Mouse (Mus musculus): ENCODE data around the gene Bcam. TPM values are rescaled to one million over a fixed set of nuclear protein-coding genes. Genes with fewer than 3 reads are reported as not detected.

Bcam gene
- total RNA-seq, 2 experiments from 2014 or later: not detected

DNA sequence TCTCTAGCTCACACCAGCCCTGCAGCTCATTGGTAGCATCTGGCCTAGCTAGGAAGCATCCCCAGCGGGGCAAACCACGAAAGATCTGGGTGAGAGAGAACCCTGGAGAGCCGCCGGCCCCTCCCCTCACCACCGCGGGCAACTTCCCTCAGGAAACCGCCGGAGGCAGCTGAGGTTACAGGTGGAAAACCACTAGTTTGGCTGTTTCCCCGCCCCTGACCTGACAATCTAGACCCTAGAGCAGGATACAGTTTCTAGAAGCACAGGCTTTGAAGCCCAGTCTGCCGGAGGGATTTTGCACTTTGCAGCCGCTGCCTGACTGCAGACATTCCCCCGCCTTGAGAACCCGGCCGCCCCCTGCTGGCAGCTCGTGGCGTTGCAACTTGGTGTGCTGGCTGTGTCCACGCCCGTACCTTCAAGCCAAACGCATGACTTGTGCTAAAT, 19.1 kb upstream of the Bcam start:
- peak; percentile 82 for ATAC-seq (replicated peaks; ENCODE audit: poor library complexity, severe bottlenecking)

DNA sequence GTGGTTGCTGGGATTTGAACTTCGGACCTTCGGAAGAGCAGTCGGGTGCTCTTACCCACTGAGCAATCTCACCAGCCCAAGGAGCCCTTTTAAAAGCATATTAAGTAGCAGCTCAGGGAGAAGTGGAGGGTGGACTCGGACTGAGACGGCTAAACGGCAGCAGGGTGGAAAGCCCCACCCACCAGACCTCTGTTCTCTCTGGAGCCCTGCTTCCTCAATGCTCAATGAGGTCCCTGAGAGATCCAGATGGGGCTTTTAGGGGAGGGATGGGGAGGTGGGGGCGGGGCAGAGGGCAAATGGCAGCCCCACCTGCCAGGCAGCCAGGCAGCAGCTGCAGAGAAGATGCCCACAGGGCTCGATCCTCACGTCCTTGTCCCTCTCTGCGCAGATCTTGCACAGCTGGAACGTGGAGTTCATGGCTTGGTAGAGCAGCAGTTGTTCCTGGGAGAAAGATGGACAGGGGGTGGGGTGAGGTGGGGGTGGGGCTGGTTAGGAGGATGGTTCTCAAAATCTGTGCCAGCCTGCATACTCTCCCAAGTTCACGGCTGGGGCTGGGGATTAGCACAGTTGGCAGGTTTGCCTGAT, 15.2 kb upstream of the Bcam start:
- ATAC-seq (replicated peaks; ENCODE audit: poor library complexity, severe bottlenecking): peak; percentile 34

DNA sequence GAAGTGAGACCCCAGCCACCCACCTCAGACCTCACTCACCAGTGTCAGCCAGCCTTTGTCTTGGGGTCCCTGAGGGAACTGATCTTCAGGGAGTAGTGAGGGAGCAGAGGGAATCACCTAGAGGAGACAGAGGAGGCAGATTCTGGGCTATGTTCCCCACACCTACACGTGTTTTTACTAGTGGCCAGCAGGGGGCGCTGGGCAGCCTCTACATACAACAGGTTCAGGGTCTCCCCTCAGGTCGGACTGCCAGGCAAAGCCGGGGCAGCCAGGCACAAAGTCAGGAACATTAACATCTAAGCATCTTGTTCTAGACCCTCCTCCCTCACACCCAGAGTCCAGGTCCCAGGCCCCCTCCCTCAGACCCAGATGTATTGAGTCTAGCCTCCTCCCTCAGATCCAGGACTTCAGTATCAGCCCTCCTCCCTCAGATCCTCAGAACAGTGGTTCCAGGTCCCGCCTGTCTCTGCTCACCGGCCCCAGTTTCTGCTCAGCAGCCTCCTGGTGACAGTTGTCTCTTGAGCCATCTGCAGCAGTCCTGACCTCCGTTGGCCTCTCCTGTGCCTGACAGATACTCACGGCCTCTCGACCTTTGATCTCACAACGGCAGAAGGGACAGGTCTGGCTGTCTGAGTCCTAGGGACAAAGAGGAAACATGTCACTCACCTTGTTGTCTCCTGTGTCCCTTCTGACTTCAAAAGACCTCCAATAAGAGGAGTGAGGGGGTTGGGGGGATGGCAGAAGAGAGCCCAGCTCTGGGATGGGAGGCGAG, 14.1 kb upstream of the Bcam start:
- ATAC-seq (replicated peaks; ENCODE audit: poor library complexity, severe bottlenecking): 0 out of 2 replicates have a peak, but pooled peaks have one; percentile 35

DNA sequence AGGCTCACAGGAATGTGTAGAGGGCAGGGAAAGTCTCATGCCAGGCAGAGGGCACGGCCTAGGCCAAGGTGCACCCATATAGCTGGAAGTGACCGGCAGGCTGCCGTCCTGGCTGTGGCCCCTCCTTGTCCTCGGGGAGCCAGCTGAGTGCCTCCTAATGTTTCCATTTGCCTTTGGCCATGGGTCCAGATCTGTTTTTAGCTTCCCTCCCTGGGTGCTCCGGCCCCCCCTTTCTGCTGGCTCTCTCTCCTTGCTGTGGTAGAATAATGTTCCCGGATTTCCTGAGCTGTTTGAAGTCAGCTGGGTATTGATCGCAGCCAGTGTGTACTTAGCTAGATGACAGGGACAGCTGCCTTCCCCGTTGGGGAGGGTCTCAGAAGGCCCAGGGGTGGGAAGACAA, 12.8 kb upstream of the Bcam start:
- ATAC-seq (replicated peaks; ENCODE audit: poor library complexity, severe bottlenecking): no peak

DNA sequence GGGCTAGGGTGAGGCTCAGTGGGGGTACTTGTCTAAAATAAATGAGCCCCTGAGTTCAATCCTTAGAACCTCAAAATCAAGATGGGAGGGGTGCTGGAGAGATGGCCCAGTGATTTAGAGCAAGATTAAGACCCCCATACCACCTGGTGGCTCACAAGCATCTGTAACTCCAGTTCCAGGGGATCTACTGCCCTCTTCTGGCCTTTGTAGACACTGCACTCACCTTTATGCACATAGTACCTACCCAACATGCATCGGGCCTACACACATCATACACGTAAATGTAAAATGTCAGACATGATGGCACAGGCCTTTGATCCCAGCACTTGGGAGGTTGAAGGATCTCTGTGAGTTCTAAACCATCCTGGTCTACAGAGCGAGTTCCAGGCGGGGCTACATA, 11.8 kb upstream of the Bcam start:
- ATAC-seq (replicated peaks; ENCODE audit: poor library complexity, severe bottlenecking): no peak

DNA sequence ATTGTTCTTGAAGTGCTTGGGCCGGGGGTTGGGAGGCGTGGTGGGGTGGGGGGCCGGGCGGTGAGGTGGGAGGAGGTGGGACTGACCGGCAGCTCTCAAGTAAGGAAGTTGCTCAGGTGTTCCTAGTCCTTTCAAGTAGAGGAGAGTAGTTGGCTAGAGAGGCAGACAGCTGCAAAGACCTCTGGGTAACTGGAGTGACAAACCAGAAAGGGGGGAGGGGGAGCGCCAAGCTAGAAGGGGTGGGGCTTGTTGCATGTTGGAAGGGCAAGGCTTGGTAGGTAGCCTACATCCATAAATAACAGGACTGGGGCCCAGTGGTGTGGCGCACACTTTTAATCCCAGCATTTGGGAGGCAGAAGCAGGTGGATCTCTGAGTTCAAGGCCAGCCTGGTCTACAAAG, 10.9 kb upstream of the Bcam start:
- no peak for ATAC-seq (replicated peaks; ENCODE audit: poor library complexity, severe bottlenecking)

DNA sequence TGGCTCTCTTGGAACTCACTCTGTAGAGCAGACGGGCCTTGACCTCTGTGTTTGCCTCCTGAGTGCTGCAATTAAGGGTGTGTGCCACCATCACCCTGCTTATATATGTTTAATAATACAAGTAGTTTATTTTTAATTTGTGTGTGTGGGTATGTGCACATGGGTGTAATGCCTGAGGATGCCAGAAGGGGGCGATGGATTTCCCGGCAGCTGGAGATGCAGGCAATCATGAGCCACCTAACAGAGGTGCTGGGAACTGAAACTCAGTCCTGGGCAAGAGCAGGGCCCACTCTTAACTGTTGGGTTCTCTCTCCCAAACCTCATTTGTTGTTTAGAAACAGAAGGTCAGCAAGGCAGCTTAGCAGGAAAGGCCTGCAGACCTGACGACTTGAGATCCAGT, 9.1 kb upstream of the Bcam start:
- no peak for ATAC-seq (replicated peaks; ENCODE audit: poor library complexity, severe bottlenecking)

DNA sequence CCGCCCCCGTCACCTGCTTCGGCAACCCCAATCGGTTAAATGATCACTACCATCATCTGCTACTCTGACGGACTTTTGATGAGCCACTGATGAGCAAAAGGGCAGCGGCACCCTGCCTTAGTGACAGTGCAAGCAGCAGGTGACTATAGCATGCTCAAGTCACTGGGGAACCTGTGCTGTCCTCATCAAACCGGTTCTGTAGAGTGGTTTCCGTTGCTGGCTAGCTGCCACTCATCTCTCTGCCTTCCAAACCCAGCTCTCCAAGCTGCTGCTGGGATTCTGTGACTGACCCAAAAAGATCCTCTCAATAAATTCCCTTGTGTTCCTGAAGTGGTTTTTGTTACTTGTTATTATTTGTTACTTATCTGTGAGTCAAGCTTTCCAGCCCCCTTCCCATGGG, 7.8 kb upstream of the Bcam start:
- no peak for ATAC-seq (replicated peaks; ENCODE audit: poor library complexity, severe bottlenecking)

DNA sequence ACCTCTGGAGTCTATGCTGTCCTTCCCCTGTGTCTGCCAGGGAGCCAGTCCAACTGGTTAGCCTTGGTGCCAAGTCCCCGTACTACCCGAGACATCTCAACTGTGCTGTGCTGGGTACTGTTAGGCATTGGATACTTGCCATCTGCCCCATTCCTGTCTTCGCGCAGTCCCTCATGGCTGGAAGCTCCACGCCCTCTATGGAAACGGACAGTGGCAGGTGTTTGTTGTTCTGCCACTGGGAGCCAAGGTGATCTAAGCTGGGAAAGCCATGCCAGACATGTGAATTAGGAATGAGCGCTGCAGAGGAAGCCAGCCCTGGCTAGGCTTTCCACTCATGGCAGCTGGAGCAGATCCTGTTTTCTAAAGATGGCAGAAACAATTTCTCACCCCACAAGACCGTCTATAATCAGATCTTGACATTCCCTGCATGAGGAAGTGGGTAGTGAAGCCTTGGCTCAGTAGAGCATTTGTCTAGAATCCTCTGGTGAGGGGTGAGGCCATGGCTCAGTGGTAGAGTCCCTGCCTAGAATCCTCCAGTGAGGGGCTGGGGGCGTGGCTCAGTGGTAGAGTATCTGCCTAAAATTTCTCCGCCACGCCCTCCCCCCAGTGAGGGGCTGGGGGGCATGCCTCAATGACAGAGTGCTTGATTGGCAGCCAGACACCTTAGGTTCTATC, 6.4 kb upstream of the Bcam start:
- 0 out of 2 replicates have a peak, but pooled peaks have one; percentile 20 for ATAC-seq (replicated peaks; ENCODE audit: poor library complexity, severe bottlenecking)

DNA sequence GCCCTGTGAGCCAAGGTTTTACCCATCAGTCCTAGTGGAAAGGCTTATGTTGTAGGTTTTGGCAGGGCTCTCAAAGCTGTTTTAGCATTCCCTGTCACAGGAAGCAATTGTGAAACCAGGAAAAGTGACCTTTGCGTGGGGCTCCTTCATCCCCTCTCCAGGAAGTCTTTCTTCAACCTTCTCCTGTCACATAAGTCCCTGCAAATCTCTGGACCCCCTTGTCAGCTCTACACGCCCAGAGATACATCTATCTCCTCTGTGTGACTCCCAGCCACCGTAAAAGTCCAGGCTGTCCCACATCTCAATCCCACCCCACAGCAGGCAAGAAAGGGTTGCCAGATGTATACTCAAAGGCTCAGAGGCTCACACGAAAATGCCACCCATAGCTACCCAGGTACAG, 866 bp upstream of the Bcam start:
- ATAC-seq (replicated peaks; ENCODE audit: poor library complexity, severe bottlenecking): no peak

DNA sequence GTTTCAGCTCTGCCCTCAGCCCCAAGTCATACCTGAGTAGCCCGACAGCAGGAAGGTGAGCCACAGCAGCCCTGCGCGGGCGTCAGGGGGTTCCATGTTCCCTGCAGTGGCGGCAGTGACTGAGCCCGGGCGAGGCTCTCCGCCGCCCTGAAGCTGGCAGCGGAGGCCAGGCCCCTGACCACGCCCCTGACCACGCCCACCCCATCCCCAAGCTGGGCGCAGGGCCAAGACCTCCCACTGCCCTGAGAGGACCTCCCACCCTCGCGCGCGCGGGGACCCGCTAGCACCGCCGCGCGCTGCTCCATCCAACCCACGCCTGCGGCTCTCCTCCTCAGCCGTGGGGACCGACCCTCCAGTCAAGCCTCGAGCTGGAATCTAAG, 451 bp downstream of the Bcam start:
- ATAC-seq (replicated peaks; ENCODE audit: poor library complexity, severe bottlenecking): peak; percentile 63

DNA sequence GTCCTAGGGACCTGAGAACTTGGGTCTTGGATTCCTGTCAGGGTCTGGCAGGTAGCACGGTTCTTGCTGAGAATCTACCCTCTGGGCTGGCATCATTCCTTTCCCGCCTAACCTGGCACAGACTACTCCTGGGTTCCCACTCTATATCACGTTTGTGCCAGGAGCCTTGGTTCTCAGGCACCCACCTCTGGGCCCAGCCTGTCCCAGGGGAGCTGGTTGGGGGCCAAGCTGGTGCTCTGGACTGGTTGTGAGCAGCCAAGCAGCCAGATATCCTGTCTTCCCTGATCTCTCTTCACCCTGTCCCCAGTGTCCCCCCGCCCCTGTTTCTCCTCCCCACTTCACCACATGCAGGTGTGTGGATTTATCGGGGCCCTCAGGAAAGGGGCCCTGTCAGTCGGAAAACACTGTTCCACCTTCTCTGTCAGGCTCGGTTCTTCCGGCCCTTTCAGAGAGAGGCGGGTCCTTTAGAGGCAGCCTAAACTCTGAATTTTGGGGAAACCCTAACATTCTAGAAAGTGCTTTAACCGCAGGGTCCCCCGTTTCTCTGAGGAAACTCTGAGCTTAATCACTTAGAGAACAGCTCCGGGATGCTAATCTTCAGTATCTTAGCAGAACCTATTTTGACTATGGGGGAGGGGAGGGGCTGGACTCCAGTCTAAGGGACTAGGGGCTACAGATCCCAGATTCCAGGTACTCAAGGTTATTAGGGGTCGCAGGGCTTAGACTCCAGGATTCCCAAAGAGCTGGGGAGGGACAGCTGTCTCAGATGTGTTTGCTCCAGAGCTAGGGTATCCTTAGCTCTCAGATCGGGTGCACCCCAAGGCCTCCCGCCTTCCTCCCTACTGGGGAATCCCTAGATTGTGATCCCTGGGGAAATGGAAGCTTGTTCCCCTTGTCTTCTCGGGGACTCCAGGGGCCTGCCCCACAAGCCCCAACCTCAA, 1.1 kb downstream of the Bcam start:
- no peak for ATAC-seq (replicated peaks; ENCODE audit: poor library complexity, severe bottlenecking)

DNA sequence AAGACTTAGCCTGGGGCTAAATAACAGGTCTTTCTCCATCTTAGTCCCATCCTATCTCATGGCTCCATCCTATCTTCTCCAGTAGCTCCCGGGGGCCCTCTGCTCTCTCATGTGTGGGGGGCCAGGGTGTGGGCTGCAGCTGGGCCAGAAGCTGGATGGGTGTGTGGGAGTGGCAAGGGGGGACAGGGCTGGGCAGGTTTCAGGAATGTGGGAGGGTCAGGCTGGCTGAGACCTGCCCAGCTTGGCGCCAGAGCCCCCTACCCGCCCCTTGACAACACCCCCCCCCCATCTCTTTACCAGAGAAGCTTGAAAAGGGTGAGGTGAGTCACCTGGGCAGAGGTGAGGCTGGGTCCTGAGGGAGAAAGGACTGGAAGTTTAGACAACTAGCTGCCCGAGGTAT, 1.8 kb downstream of the Bcam start:
- ATAC-seq (replicated peaks; ENCODE audit: poor library complexity, severe bottlenecking): no peak

DNA sequence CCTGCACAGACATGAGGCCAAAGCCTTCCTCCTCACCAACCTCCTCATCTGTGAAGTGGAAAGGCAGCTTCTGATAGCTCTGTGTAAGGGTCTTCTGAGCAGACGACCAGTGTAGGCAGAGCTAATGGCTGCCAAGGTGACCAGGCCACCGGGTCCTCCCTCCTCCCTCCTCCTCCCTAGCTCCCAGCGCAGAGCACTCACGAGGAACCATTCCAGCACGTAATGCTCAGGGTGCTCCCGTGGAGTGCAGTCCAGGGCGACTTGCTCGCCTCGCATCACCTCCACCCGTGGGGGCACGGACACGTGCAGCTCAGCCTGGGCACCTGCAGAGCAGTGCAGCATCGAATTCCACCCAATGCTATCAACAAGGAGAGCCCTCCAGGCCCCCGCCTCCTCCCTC, 2.6 kb downstream of the Bcam start:
- no peak for ATAC-seq (replicated peaks; ENCODE audit: poor library complexity, severe bottlenecking)

DNA sequence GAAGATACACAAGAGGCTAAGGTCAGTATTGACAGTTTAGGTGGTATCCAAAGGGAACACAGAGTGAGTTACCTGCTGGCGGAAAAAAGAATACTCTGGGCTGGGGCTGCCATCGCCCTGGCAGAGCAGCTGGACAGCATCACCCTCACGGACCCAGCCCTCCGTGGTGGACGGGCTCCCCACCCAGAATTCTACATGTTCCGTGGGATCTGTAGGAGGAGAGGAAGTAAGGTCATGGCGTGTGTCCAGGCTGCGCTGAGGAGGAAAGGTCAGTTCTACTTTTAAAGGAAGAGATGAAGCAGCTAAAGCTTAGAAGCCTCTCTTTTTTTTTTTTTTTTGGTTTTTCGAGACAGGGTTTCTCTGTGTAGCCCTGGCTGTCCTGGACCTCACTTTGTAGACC, 6.2 kb downstream of the Bcam start:
- ATAC-seq (replicated peaks; ENCODE audit: poor library complexity, severe bottlenecking): no peak

DNA sequence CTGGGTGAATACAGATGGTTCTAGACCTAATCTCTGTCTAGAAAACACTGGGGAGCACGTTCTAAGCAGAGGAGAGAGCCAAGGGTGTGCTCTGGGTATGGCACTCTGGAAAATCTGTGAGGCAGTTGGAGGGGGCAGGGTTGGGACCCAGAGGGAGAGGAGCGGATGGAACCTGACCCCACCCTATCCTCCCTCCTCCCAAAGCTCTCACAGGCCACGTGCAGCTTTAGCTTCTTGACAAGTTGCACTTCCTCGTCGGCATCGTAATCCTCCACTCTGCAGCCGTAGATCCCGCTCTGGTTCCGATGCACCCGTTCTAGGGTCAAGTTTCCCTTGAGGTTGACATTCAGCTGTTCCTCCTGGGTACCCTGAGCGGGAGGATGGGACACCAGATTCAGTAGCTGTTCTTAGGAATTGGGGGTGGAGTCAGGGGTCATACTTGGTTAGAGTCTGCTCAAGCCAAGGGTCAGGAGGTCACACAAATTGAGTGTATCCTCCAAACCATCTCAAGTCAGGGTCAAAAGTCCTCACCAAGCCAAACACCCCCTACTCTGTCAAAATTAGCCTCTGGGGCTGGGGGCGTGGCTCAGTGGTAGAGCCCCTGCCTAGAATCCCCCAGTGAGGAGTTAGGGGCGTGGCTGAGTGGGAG, 6.9 kb downstream of the Bcam start:
- peak; percentile 77 for ATAC-seq (replicated peaks; ENCODE audit: poor library complexity, severe bottlenecking)

DNA sequence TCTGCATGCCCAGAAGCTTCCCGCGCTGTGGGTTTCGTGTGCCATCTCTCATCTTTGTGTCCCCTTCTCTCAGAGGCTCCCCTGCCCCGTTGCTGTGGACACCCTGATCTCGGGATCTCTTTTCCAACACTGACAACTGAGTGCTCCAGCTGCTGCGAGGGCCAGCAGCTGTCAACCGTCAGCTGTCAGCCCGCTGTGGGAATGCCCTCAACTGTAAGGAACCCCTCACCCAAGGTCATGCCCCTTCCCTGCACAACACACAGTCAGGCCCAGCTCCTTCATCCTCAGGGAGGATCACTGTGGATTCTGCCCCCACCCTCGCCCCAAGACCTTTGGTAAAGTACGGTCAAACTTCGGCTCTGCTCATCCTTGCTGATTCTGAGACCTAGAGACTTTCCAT, 8.5 kb downstream of the Bcam start:
- ATAC-seq (replicated peaks; ENCODE audit: poor library complexity, severe bottlenecking): no peak

DNA sequence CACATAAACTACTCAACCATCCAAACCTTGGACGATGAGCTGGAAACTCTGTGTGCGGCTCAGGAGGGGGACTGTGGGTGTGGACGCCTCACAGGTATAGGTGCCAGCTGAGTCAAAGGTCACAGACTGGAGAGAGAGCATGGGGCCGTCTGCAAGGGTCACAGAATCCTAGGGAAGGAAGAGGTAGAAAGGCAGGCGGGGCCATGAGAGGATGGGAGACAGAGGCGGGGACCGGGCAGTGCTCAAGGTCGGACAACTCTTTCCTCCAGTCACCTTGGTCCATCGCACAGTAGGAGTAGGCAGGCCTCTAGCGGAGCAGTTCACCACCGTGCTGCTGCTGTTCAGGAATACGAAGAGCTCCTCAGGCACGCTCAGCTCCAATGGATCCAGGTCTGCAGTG, 10.8 kb downstream of the Bcam start:
- no peak for ATAC-seq (replicated peaks; ENCODE audit: poor library complexity, severe bottlenecking)

DNA sequence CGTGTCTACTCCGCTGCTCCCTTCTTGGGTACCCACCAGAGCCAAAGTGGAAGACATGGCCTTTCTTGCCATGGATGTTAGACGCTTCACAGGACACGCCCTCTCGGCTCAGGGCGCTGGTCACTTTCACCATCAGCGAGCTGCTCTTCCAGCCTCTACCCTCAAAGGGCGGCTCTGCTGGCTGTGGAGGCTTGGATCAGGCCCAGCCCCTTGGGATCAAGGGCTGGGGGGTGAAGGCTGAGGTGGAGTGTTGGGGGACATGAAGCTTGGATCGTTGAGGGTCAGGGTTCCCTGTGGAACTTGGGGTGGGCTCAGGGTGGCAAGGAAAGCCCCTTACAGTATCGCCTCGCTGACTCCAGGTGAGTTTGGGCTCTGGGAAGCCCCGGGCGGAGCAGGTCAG, 12.2 kb downstream of the Bcam start:
- no peak for ATAC-seq (replicated peaks; ENCODE audit: poor library complexity, severe bottlenecking)
